Mouse (Mus musculus) myocyte (in vitro differentiated cells): ENCODE results near the gene Olfr809. TPM values are rescaled to one million over a fixed set of nuclear protein-coding genes. Genes with fewer than 3 reads are reported as not detected.

ENCODE experiments used
- H3K27me3 ChIP-seq: one replicate; pipeline ENCODE4 v1.6.1; 2011; ENCODE audit not compliant: control insufficient read depth, insufficient read depth, insufficient read length
- H3K36me3 ChIP-seq: one replicate; pipeline ENCODE4 v1.6.1; 2011; ENCODE audit not compliant: control insufficient read depth, insufficient read depth
- H3K4me2 ChIP-seq: one replicate; pipeline ENCODE4 v1.6.1; 2011; ENCODE audit warnings: low read depth, control low read depth
- H3K4me3 ChIP-seq: one replicate; pipeline ENCODE4 v1.5.1; 2011; ENCODE audit warnings: mild to moderate bottlenecking, control low read depth, moderate library complexity
- H3K79me2 ChIP-seq: one replicate; pipeline ENCODE4 v1.6.1; 2011; ENCODE audit not compliant: control insufficient read depth, insufficient read depth
- H3ac ChIP-seq: one replicate; pipeline ENCODE4 v1.6.1; 2011; ENCODE audit not compliant: control insufficient read depth, insufficient read length
- CEBPB ChIP-seq: IDR thresholded peaks from 2 replicates; pipeline ENCODE4 v1.6.1; 2011; ENCODE audit warnings: mild to moderate bottlenecking, moderate library complexity; ENCODE audit not compliant: poor library complexity, insufficient read depth, severe bottlenecking
- E2F4 ChIP-seq: IDR thresholded peaks from one replicate; pipeline ENCODE4 v1.6.1; 2011; ENCODE audit warnings: mild to moderate bottlenecking, control low read depth, moderate library complexity; ENCODE audit not compliant: insufficient read depth
- MAX ChIP-seq: IDR thresholded peaks from one replicate; pipeline ENCODE4 v1.6.1; 2011; ENCODE audit warnings: low read depth, mild to moderate bottlenecking, control low read depth
- MYOD1 ChIP-seq, 3 experiments: IDR thresholded peaks; one replicate each; pipeline ENCODE4 v1.6.1; 2011; ENCODE audit warnings: control low read depth in 2 of 3, low read depth in 2 of 3, mild to moderate bottlenecking in 2 of 3, moderate library complexity in 1 of 3; ENCODE audit not compliant: insufficient read length in 2 of 3, control insufficient read depth in 1 of 3
- MYOG ChIP-seq, 3 experiments: IDR thresholded peaks; one replicate each; pipeline ENCODE4 v1.6.1; 2011; ENCODE audit warnings: control low read depth in 2 of 3, low read depth in 2 of 3, mild to moderate bottlenecking in 2 of 3; ENCODE audit not compliant: insufficient read length in 2 of 3, control insufficient read depth in 1 of 3, insufficient read depth in 1 of 3
- POLR2A ChIP-seq: IDR thresholded peaks from one replicate; pipeline ENCODE4 v1.6.1; 2011; ENCODE audit warnings: low read depth, mild to moderate bottlenecking, control low read depth, moderate library complexity; ENCODE audit not compliant: insufficient read length
- POLR2AphosphoS2 ChIP-seq: IDR thresholded peaks from one replicate; pipeline ENCODE4 v1.6.1; 2011; ENCODE audit warnings: low read depth, control low read depth; ENCODE audit not compliant: insufficient read length
- REST ChIP-seq: IDR thresholded peaks from one replicate; pipeline ENCODE4 v1.6.1; 2011; ENCODE audit warnings: mild to moderate bottlenecking, control low read depth, moderate library complexity; ENCODE audit not compliant: insufficient read depth, insufficient read length
- SRF ChIP-seq: IDR thresholded peaks from one replicate; pipeline ENCODE4 v1.6.1; 2011; ENCODE audit warnings: low read depth; ENCODE audit not compliant: control insufficient read depth, insufficient read length
- TCF12 ChIP-seq: IDR thresholded peaks from one replicate; pipeline ENCODE4 v1.6.1; 2011; ENCODE audit warnings: mild to moderate bottlenecking, control low read depth; ENCODE audit not compliant: poor library complexity, insufficient read depth, severe bottlenecking
- TCF3 ChIP-seq: IDR thresholded peaks from one replicate; pipeline ENCODE4 v1.6.1; 2011; ENCODE audit warnings: low read depth, control low read depth; ENCODE audit not compliant: insufficient read length
- USF1 ChIP-seq: IDR thresholded peaks from one replicate; pipeline ENCODE4 v1.6.1; 2011; ENCODE audit warnings: low read depth, mild to moderate bottlenecking, control low read depth, moderate library complexity
- polyA plus RNA-seq: library from polyadenylated mRNA; unstranded; fragments of >200 nt; fragmentation: generic; extraction: Trizol; gene quantifications from one replicate; pipeline ENCODE4 v1.2.1, GENCODE M21; 2012; ENCODE audit warnings: missing spikeins

Gene Olfr809
- polyA plus RNA-seq, 1 experiment, result not detected

GRCm38 (mm10) chr10:129778123-129778522 is 3.7 kb downstream of the Olfr809 start:
- TF ChIP-seq MYOD1 (IDR thresholded peaks at IDR 0.05; ENCODE audit: control insufficient read depth in 1 of 3, insufficient read length in 2 of 3, low read depth in 2 of 3), result peak; percentile 15 to 59 (median 49)
- TF ChIP-seq REST, result no peak
- TF ChIP-seq TCF12, result peak; percentile 28
- Histone ChIP-seq H3K4me2 (no peak overlapping the region), H3K36me3 (no peaks in the 10 kb centered on the region), H3K27me3 (no peaks in the 10 kb centered on the region), H3ac (no peak overlapping the region), H3K4me3 (no peak overlapping the region), H3K79me2 (no peaks in the 10 kb centered on the region)

DNA sequence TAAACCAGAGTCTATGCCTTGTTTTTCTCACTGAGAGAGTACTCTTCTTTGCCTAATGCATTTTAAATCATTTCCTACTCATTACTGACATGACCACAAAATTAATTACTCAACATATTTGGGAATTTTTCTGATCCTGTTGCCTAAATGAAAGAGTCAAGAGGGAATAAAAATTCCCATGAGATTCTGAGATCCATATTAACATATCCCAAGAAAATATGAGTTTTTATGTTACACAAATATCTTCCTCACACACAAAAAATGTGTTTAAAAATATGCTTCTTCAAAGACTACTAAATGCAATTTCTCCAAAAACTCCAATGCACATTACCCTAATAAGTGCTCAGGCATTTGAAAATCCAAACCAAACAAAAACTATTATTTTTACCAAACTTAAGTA is 20.4 kb downstream of the Olfr809 start, which contains the start of gene Olfr810:
Gene Olfr810, minus strand, starts transcription at position 101 of the 400 bp plus-strand sequence.
- H3K27me3 ChIP-seq, result no peaks in the 10 kb centered on the region
- TF ChIP-seq POLR2A (no peak), TCF3 (no peak), SRF (no peak), E2F4 (no peak), POLR2AphosphoS2 (no peak), MYOD1 (IDR thresholded peaks at IDR 0.05; ENCODE audit: control insufficient read depth in 1 of 3, insufficient read length in 2 of 3, low read depth in 2 of 3) (no peak), MAX (no peak), MYOG (IDR thresholded peaks at IDR 0.05; ENCODE audit: control insufficient read depth in 1 of 3, insufficient read depth in 1 of 3, insufficient read length in 2 of 3, low read depth in 2 of 3) (no peak), TCF12 (no peak), REST (no peak)
- no peak within 1 kb of the TSS for H3K4me3 ChIP-seq
- no peak within 1 kb of the TSS for H3ac ChIP-seq
- H3K36me3 ChIP-seq, result no peaks in the 10 kb centered on the region
- no peaks in the 10 kb centered on the region for H3K79me2 ChIP-seq
- H3K4me2 ChIP-seq, result peak within 1 kb of the TSS; percentile 4

DNA sequence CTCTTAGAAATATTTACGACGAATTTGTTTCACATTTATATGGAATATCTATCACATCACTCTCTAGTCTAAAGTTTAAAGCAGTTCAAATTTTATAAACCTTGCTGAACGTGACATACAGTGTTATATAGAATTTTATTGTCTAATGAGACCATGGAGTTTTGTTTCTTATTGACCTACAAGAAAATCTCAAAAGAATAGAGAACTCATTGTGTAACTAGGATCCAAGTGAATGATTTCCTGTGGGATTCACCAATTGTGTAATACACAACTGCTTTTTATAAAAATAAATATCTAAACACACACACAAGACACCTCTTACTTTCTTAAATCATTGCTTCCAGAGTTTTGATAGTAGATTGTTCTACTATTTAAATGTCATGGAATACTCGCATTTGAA is 29.9 kb downstream of the Olfr809 start, which contains the start of gene Olfr811:
Gene Olfr811, minus strand, starts transcription at position 101 of the 400 bp plus-strand sequence.
- Histone ChIP-seq H3K4me3 (no peak within 1 kb of the TSS), H3K79me2 (no peaks in the 10 kb centered on the region)
- TF ChIP-seq POLR2AphosphoS2, result no peak
- no peak for TF ChIP-seq USF1
- TF ChIP-seq CEBPB, result no peak
- no peak for TF ChIP-seq POLR2A
- TF ChIP-seq TCF12, result no peak
- TF ChIP-seq MYOG (IDR thresholded peaks at IDR 0.05; ENCODE audit: control insufficient read depth in 1 of 3, insufficient read depth in 1 of 3, insufficient read length in 2 of 3, low read depth in 2 of 3), result no peak
- no peak for TF ChIP-seq TCF3
- no peak for TF ChIP-seq MAX
- no peak for TF ChIP-seq REST
- TF ChIP-seq MYOD1 (IDR thresholded peaks at IDR 0.05; ENCODE audit: control insufficient read depth in 1 of 3, insufficient read length in 2 of 3, low read depth in 2 of 3), result no peak
- no peak for TF ChIP-seq SRF
- no peak for TF ChIP-seq E2F4

More for the DNA sequence above, 29.9 kb downstream of the Olfr809 start, which contains the start of gene Olfr811:
- Histone ChIP-seq H3ac (no peak within 1 kb of the TSS), H3K27me3 (no peaks in the 10 kb centered on the region), H3K4me2 (no peak within 1 kb of the TSS), H3K36me3 (no peaks in the 10 kb centered on the region)

Other genes starting within 250 kb of the Olfr809 start
- gene Olfr792, start 235.5 kb upstream of the Olfr809 start, polyA plus RNA-seq, result not detected
- gene Olfr794, start 207.0 kb upstream of the Olfr809 start, polyA plus RNA-seq, result not detected
- gene Olfr796, start 162.1 kb upstream of the Olfr809 start, polyA plus RNA-seq, result not detected
- gene Olfr798, start 146.7 kb upstream of the Olfr809 start, polyA plus RNA-seq, result not detected
- gene Olfr799, start 137.2 kb upstream of the Olfr809 start, polyA plus RNA-seq, result not detected
- not detected for gene Olfr800, start 116.9 kb upstream of the Olfr809 start, polyA plus RNA-seq
- not detected for gene Olfr801, start 100.8 kb upstream of the Olfr809 start, polyA plus RNA-seq
- not detected for gene Olfr802, start 86.5 kb upstream of the Olfr809 start, polyA plus RNA-seq
- not detected for gene Olfr803, start 80.4 kb upstream of the Olfr809 start, polyA plus RNA-seq
- not detected for gene Olfr804, start 71.4 kb upstream of the Olfr809 start, polyA plus RNA-seq
- 0.08 TPM for gene Olfr805, start 45.3 kb upstream of the Olfr809 start, polyA plus RNA-seq
- gene Olfr806, start 32.7 kb upstream of the Olfr809 start, polyA plus RNA-seq, result not detected
- not detected for gene Olfr807, start 16.8 kb upstream of the Olfr809 start, polyA plus RNA-seq
- not detected for gene Olfr808, start 9.2 kb upstream of the Olfr809 start, polyA plus RNA-seq
- gene Olfr810, start 20.3 kb downstream of the Olfr809 start, polyA plus RNA-seq, result 0.04 TPM
- not detected for gene Olfr811, start 29.8 kb downstream of the Olfr809 start, polyA plus RNA-seq
- gene Olfr812, start 71.5 kb downstream of the Olfr809 start, polyA plus RNA-seq, result not detected
- not detected for gene Olfr813, start 80.7 kb downstream of the Olfr809 start, polyA plus RNA-seq
- not detected for gene Olfr814, start 105.2 kb downstream of the Olfr809 start, polyA plus RNA-seq
- gene Olfr815, start 131.2 kb downstream of the Olfr809 start, polyA plus RNA-seq, result not detected
- not detected for gene Olfr816, start 141.0 kb downstream of the Olfr809 start, polyA plus RNA-seq
- not detected for gene Olfr818, start 174.5 kb downstream of the Olfr809 start, polyA plus RNA-seq
- not detected for gene Olfr819, start 192.6 kb downstream of the Olfr809 start, polyA plus RNA-seq
- not detected for gene Olfr247, start 201.5 kb downstream of the Olfr809 start, polyA plus RNA-seq
- gene Gm10310, start 210.4 kb downstream of the Olfr809 start, polyA plus RNA-seq, result not detected
- gene Olfr820, start 238.0 kb downstream of the Olfr809 start, polyA plus RNA-seq, result not detected